Mouse (Mus musculus) lung, postnatal 0 days (tissue): ENCODE results near the gene Tbc1d5.

Source experiments
- CTCF ChIP-seq: IDR thresholded peaks from 2 replicates; pipeline ENCODE4 v1.5.1; 2016; ENCODE audit warnings: antibody characterized with exemption, mild to moderate bottlenecking
- EP300 ChIP-seq: IDR thresholded peaks from 2 replicates; pipeline ENCODE4 v1.6.1; 2016; ENCODE audit warnings: antibody characterized with exemption, mild to moderate bottlenecking, control low read depth

DNA sequence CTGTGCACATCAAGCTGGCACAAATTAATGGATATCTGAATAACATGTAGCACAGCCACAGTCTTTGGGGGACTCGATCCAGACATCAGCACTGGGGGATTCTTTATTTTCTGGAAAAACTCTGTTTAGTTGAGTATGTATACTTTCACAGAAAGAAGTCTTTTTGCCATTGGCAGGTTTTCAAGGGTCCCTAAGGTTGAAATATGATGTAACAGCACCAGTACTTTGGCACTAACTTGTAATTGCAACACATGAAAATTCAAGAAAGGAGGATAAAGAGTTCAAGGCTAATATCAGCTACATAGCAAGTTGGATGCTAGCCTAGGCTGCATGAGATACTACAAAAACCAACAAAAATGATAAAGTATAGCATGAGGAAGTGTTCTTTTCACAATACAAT is 12.2 kb upstream of the Tbc1d5 start:
- TF ChIP-seq CTCF (no peak), EP300 (no peak)
